Mouse (Mus musculus) liver, adult 2 months (tissue): ENCODE measurements around the gene Poln. TPM values are rescaled to one million over a fixed set of nuclear protein-coding genes. Genes with fewer than 3 reads are reported as not detected.

Source experiments
- DNase-seq: peaks from one replicate; pipeline ENCODE4 v3.0.0-alpha.2; 2011; ENCODE audit warnings: low read depth, low spot score; ENCODE audit errors: extremely low read depth
- H3K27ac ChIP-seq: fragments of 200-500 bp; replicated peaks from 2 replicates; pipeline ENCODE4 v1.5.1; 2012; ENCODE audit warnings: low read depth, mild to moderate bottlenecking, control low read depth, inconsistent platforms, low read length; ENCODE audit not compliant: insufficient read depth
- H3K27me3 ChIP-seq: fragments of 200-500 bp; 2 replicates; pipeline ENCODE4 v1.6.1; 2012; ENCODE audit warnings: mild to moderate bottlenecking, moderate library complexity, low read length, inconsistent platforms; ENCODE audit not compliant: control insufficient read depth, insufficient read depth
- H3K36me3 ChIP-seq: fragments of 200-500 bp; 2 replicates; pipeline ENCODE4 v1.6.1; 2012; ENCODE audit warnings: low read length, inconsistent platforms; ENCODE audit not compliant: control insufficient read depth, insufficient read depth
- H3K4me1 ChIP-seq: fragments of 200-500 bp; 2 replicates; pipeline ENCODE4 v1.6.1; 2011; ENCODE audit warnings: low read length; ENCODE audit not compliant: control insufficient read depth, insufficient read depth
- H3K4me3 ChIP-seq: fragments of 200-500 bp; 2 replicates; pipeline ENCODE4 v1.5.1; 2011; ENCODE audit warnings: low read depth, mild to moderate bottlenecking, control low read depth, low read length, moderate library complexity; ENCODE audit not compliant: insufficient read depth
- H3K79me2 ChIP-seq: fragments of 200-500 bp; 2 replicates; pipeline ENCODE4 v1.6.1; 2012; ENCODE audit warnings: inconsistent platforms, mild to moderate bottlenecking, low read length, moderate library complexity; ENCODE audit not compliant: control insufficient read depth, insufficient read depth
- H3K9ac ChIP-seq: fragments of 200-500 bp; 2 replicates; pipeline ENCODE4 v1.6.1; 2012; ENCODE audit warnings: low read depth, mild to moderate bottlenecking, control low read depth, inconsistent platforms, low read length
- CTCF ChIP-seq: fragments of 200-500 bp; IDR thresholded peaks from 2 replicates; pipeline ENCODE4 v1.5.1; 2011; ENCODE audit warnings: low read depth, low read length, control low read depth
- POLR2A ChIP-seq: fragments of 200-500 bp; IDR thresholded peaks from 2 replicates; pipeline ENCODE4 v1.6.1; 2011; ENCODE audit warnings: low read length, control low read depth; ENCODE audit not compliant: insufficient read depth; ENCODE audit errors: extremely low read depth
- WGBS: fragments of 180-500 bp; shearing (Covaris S2); methylation state at CpG from one replicate; pipeline ENCODE4 v1.1.7; 2018; 5-methylcytosine and 5-hydroxymethylcytosine counted together
- polyA plus RNA-seq: library from polyadenylated mRNA; depleted of rRNA; stranded (reverse); fragments of >200 nt; gene quantifications from 2 replicates; pipeline ENCODE4 v1.2.3, GENCODE M21; 2012
- total RNA-seq: library from RNA; depleted of rRNA; stranded (reverse); fragments of >200 nt; gene quantifications from 2 replicates; pipeline ENCODE4 v1.2.3, GENCODE M21; 2014

Poln gene
- total and polyA plus RNA-seq, 2 experiments: not detected

DNA sequence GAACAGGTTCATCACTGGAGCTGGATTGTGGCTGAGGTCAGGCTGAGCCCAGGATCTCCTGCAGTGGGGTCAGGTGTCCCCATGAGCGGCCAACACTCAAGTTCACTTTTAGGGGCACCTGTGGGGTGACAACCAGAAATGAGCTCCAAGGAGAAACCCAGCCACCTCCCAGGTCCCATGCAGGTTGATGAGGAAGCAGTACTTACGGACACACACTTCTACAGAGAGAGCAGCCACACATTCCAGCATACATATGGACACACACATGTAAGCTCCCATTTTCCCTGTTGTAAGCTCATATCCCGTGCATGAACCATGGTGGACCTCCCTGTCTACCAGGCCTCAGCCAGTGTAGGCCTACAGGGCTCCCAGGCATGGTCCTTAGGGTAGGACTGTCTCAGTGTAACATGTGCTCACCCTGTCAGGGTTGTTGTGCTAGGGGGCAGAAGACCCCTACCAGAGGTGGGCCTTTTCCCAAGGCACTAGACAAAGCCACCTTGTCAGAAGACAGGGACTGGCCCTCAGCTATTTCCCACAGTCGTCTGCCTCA is 161.8 kb downstream of the Poln start:
- no peak overlapping the region for H3K9ac ChIP-seq
- no peak overlapping the region for H3K27ac ChIP-seq
- no peaks in the 10 kb centered on the region for H3K4me1 ChIP-seq
- H3K27me3 ChIP-seq: no peaks in the 10 kb centered on the region
- H3K4me3 ChIP-seq: no peak overlapping the region
- no peak for DNase-seq
- WGBS: 85% methylated on average over 4 of the region's 4 CpGs
- no peak for TF ChIP-seq CTCF
- no peak for TF ChIP-seq POLR2A
- no peaks in the 10 kb centered on the region for H3K36me3 ChIP-seq
- no peaks in the 10 kb centered on the region for H3K79me2 ChIP-seq

DNA sequence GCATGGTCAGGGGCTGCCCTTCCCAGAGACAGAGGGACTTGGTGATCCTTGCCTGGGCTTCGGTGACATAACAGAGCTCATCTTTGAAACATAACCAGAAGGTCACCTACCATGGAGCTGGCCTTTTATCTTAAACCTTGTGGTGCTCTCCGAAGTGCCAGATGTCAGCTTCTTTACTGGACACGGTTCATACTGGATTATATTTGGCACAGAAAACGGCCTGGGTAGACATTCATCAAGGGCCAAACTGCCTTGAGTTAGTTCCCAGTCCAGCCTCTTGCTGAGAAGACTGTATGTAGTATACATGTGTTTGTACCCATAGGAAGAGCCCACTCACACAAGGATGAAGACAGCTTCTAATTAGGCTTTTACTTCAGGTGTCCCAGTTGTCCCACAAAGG is 162.4 kb downstream of the Poln start:
- Histone ChIP-seq H3K4me1 (no peaks in the 10 kb centered on the region), H3K27ac (no peak overlapping the region), H3K36me3 (no peaks in the 10 kb centered on the region), H3K9ac (no peak overlapping the region), H3K4me3 (no peak overlapping the region), H3K79me2 (no peaks in the 10 kb centered on the region), H3K27me3 (no peaks in the 10 kb centered on the region)
- 85% methylated on average over 4 of the region's 4 CpGs for WGBS
- no peak for TF ChIP-seq CTCF
- no peak for TF ChIP-seq POLR2A
- no peak for DNase-seq

DNA sequence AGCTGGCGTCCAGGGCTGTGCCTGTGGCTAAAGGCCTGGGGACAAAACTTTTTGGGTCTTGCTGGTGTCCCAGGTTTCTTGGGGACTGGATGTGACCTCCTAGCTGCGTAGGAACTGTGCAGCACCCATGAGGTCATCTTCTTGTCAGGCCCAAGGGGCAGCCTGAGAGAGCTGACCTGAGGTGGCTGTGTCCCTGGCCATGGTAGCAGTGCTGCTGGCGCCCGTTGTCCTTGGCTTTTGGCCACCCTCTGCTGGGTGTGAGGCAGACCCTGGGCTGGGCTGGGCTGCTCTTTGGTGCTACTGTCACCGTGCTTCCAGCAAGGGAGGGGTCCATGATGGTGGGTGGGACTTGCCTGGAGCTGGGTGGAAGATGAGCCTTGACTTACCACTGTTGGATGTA is 164.6 kb downstream of the Poln start:
- no peaks in the 10 kb centered on the region for H3K79me2 ChIP-seq
- no peaks in the 10 kb centered on the region for H3K27me3 ChIP-seq
- H3K9ac ChIP-seq: no peak overlapping the region
- no peaks in the 10 kb centered on the region for H3K36me3 ChIP-seq
- DNase-seq: no peak
- TF ChIP-seq CTCF (no peak), POLR2A (no peak)
- no peak overlapping the region for H3K27ac ChIP-seq
- WGBS: 70% methylated on average over 5 of the region's 5 CpGs
- H3K4me3 ChIP-seq: no peak overlapping the region
- no peaks in the 10 kb centered on the region for H3K4me1 ChIP-seq

DNA sequence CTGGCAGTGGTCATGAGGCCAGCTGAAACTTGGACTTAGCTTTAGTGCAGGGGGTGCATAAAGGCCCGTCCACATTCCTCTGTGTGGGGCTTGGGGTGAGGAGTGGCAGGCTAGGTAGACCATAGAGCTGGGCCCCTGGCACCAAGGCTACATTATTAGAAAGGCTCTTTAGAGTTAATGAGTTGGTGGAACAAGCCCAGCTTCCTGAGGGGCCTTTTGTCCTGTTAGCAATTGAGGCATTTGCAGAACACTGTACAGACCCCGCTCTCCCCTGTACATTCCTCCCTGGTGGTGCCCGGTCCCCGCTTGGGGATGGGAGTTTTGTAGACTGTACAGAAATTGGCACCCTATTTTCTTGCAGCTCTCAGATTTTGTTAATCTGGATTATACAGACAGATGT is 166.6 kb downstream of the Poln start:
- H3K4me1 ChIP-seq: no peaks in the 10 kb centered on the region
- TF ChIP-seq POLR2A (no peak), CTCF (no peak)
- no peak overlapping the region for H3K27ac ChIP-seq
- no peaks in the 10 kb centered on the region for H3K79me2 ChIP-seq
- H3K4me3 ChIP-seq: no peak overlapping the region
- WGBS: 96% methylated on average over 4 of the region's 4 CpGs
- H3K27me3 ChIP-seq: peaks cover 3% of the 10 kb centered on the region; the same call in 1 of the 2 replicates
- H3K36me3 ChIP-seq: no peaks in the 10 kb centered on the region
- no peak for DNase-seq
- H3K9ac ChIP-seq: no peak overlapping the region

DNA sequence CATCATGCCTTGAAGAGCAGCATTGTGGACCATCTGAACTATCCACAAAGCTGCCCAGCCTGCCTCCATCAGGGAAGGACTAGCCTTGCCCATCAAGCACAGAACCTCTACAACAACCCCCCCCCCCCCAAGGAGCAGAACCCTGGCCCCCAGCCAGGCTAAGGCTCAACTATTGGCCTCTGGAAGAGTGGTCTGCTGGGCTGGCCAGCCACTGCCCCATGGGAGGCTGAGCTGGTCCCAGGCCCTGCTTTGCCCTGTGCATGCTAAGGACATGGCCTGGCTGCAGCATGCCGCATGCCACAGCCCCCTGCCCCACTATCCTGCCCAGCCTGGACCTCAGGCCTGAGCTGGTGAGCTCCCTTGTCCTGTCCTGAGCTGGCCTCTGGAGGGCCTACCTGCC is 167.8 kb downstream of the Poln start:
- 100% methylated on average over 1 of the region's 1 CpGs for WGBS
- Histone ChIP-seq H3K79me2 (no peaks in the 10 kb centered on the region), H3K4me3 (no peak overlapping the region), H3K27ac (no peak overlapping the region), H3K9ac (no peak overlapping the region), H3K27me3 (peaks cover 11% of the 10 kb centered on the region), H3K4me1 (no peaks in the 10 kb centered on the region), H3K36me3 (no peaks in the 10 kb centered on the region)
- TF ChIP-seq CTCF: no peak
- TF ChIP-seq POLR2A: no peak
- DNase-seq: no peak

DNA sequence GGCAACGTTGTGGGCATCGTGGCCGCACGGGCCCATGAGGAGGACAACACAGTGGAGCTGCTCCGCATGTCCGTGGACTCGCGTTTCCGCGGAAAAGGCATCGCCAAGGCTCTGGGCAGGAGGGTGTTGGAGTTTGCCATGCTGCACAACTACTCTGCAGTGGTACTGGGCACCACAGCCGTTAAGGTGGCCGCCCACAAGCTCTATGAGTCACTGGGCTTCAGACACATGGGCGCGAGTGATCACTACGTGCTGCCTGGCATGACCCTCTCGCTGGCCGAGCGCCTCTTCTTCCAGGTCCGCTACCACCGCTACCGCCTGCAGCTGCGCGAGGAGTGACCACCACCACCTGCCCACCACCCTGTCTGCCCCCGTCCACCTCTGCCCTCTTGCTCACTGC is 168.4 kb downstream of the Poln start:
- Histone ChIP-seq H3K79me2 (no peaks in the 10 kb centered on the region), H3K9ac (no peak overlapping the region), H3K27me3 (peaks cover 17% of the 10 kb centered on the region), H3K4me3 (no peak overlapping the region), H3K27ac (no peak overlapping the region), H3K36me3 (no peaks in the 10 kb centered on the region), H3K4me1 (no peaks in the 10 kb centered on the region)
- no peak for TF ChIP-seq CTCF
- no peak for TF ChIP-seq POLR2A
- DNase-seq: no peak
- 95% methylated on average over 25 of the region's 25 CpGs for WGBS
